Mouse (Mus musculus): ENCODE measurements around the gene Hist1h4h. TPM values are rescaled to one million over a fixed set of nuclear protein-coding genes. Genes with fewer than 3 reads are reported as not detected.

Gene Hist1h4h
- polyA plus RNA-seq, 1 experiment from 2014 or later: 3.4 TPM

DNA sequence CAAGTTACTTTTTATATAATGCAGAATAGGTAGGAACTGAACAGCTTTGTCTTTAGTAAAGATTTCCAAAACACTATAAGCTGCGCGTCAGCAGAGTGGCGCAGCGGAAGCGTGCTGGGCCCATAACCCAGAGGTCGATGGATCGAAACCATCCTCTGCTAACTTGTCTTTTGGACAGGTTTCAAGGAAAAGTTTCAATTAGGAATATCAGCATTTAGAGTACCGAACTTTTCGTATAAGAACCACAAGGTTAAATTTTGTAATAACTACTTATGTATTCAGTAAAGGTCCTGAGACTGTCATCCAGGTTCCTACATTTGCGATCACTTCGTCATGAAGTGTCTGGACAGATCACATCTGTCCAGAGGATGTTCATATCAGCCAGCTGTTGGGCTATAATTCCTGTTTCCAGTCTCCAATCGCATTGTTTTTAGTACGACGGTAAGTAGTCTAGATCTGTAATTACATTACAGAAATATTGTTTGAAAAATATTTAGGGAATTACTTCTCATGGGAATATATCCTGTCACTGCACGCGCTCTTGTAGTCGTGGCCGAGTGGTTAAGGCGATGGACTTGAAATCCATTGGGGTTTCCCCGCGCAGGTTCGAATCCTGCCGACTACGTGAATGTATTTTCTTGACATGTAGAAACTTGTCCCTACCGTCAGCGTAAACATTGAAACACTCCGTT lies 13.1 kb upstream of the Hist1h4h start:
- peak; percentile 88 for DNase-seq (ENCODE audit: low spot score)
- WGBS: under 1% methylated on average over 27 of the region's 27 CpGs
- H3K27ac ChIP-seq (ENCODE audit: low read depth, low read length): no peak overlapping the region
- no peaks in the 10 kb centered on the region for H3K27me3 ChIP-seq (ENCODE audit: control insufficient read depth, insufficient read depth, low read length)
- no peaks in the 10 kb centered on the region for H3K36me3 ChIP-seq (ENCODE audit: control insufficient read depth, insufficient read depth, low read length)
- no peaks in the 10 kb centered on the region for H3K4me1 ChIP-seq (ENCODE audit: control insufficient read depth, insufficient read depth, low read length)
- H3K9ac ChIP-seq (ENCODE audit: low read length): no peak overlapping the region
- H3K9me3 ChIP-seq (ENCODE audit: control insufficient read depth, low read length): no peaks in the 10 kb centered on the region
- peak overlapping the region; percentile 84 for H3K4me2 ChIP-seq (ENCODE audit: low read depth)
- peak; percentile 81 for ATAC-seq (ENCODE audit: insufficient read depth, low FRiP score, low TSS enrichment)
- H3K4me3 ChIP-seq (ENCODE audit: low read depth, low read length): peak overlapping the region; percentile 45

DNA sequence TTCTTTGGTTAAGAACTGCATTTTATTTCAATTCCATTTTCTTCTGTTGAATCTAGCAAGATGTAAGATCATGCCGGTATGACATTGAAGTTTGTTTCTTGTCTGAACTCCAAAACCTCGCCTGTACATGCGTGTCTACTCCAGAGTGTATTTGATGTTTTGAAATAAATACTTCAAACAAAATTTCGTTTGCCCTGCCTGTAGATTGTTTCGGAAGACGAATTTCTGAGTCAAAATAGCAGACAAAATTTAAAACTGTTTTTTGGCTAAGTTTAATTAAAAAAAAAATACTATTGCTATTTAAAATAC lies 12.6 kb upstream of the Hist1h4h start:
- DNase-seq (ENCODE audit: low spot score): no peak
- Histone ChIP-seq H3K4me2 (ENCODE audit: low read depth) (peak overlapping the region; percentile 84), H3K4me3 (ENCODE audit: low read depth, low read length) (peak overlapping the region; percentile 45), H3K9ac (ENCODE audit: low read length) (no peak overlapping the region), H3K27ac (ENCODE audit: low read depth, low read length) (no peak overlapping the region), H3K4me1 (ENCODE audit: control insufficient read depth, insufficient read depth, low read length) (no peaks in the 10 kb centered on the region), H3K36me3 (ENCODE audit: control insufficient read depth, insufficient read depth, low read length) (no peaks in the 10 kb centered on the region), H3K9me3 (ENCODE audit: control insufficient read depth, low read length) (no peaks in the 10 kb centered on the region), H3K27me3 (ENCODE audit: control insufficient read depth, insufficient read depth, low read length) (no peaks in the 10 kb centered on the region)
- WGBS: 1% methylated on average over 6 of the region's 6 CpGs
- ATAC-seq (ENCODE audit: insufficient read depth, low FRiP score, low TSS enrichment): no peak

DNA sequence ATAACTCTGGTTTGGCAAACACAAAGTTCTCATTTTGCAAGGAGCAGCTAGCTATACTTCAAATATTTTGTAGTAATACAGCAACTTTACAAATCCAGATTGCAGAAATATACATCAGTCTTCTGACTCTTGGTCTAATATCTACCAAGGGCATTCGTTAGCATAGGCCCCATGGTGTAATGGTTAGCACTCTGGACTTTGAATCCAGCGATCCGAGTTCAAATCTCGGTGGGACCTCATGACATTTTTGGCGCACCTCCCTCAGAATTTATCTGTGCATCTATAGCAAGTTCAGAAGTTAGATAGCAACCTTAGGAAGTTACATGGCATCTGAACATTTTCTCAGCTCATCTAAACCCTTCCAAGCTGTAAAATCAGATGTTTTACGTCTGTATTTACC lies 12.0 kb upstream of the Hist1h4h start:
- Histone ChIP-seq H3K27ac (ENCODE audit: low read depth, low read length) (no peak overlapping the region), H3K4me2 (ENCODE audit: low read depth) (peak overlapping the region; percentile 51), H3K4me1 (ENCODE audit: control insufficient read depth, insufficient read depth, low read length) (no peaks in the 10 kb centered on the region), H3K4me3 (ENCODE audit: low read depth, low read length) (peak overlapping the region; percentile 45), H3K27me3 (ENCODE audit: control insufficient read depth, insufficient read depth, low read length) (no peaks in the 10 kb centered on the region), H3K36me3 (ENCODE audit: control insufficient read depth, insufficient read depth, low read length) (no peaks in the 10 kb centered on the region), H3K9me3 (ENCODE audit: control insufficient read depth, low read length) (no peaks in the 10 kb centered on the region), H3K9ac (ENCODE audit: low read length) (no peak overlapping the region)
- DNase-seq (ENCODE audit: low spot score): peak; percentile 80
- ATAC-seq (ENCODE audit: insufficient read depth, low FRiP score, low TSS enrichment): peak; percentile 45; the same call in 1 of the 2 replicates
- under 1% methylated on average over 6 of the region's 6 CpGs for WGBS

DNA sequence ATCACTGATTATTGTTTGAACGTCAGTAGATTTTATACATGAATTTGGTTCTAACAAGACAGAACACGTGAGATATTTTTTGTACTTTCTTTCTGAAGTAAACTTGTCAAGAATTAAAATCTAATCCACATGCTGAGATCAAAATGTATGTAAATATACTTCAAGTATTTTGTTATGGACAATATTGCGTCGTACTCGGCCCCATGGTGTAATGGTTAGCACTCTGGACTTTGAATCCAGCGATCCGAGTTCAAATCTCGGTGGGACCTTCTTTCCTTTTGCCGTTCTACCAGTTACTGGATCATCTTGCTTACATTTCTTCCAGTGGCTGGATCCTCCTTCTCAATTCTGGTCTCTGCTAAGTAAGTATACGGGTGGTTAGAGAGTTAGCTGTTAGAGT lies 11.4 kb upstream of the Hist1h4h start:
- no peaks in the 10 kb centered on the region for H3K36me3 ChIP-seq (ENCODE audit: control insufficient read depth, insufficient read depth, low read length)
- no peaks in the 10 kb centered on the region for H3K4me1 ChIP-seq (ENCODE audit: control insufficient read depth, insufficient read depth, low read length)
- peak overlapping the region; percentile 51 for H3K4me2 ChIP-seq (ENCODE audit: low read depth)
- DNase-seq (ENCODE audit: low spot score) (peak; percentile 80), ATAC-seq (ENCODE audit: insufficient read depth, low FRiP score, low TSS enrichment) (peak; percentile 54; the same call in 1 of the 2 replicates)
- 2% methylated on average over 10 of the region's 10 CpGs for WGBS
- no peaks in the 10 kb centered on the region for H3K9me3 ChIP-seq (ENCODE audit: control insufficient read depth, low read length)
- peak overlapping the region; percentile 45 for H3K4me3 ChIP-seq (ENCODE audit: low read depth, low read length)
- H3K9ac ChIP-seq (ENCODE audit: low read length): no peak overlapping the region
- no peaks in the 10 kb centered on the region for H3K27me3 ChIP-seq (ENCODE audit: control insufficient read depth, insufficient read depth, low read length)
- H3K27ac ChIP-seq (ENCODE audit: low read depth, low read length): no peak overlapping the region

DNA sequence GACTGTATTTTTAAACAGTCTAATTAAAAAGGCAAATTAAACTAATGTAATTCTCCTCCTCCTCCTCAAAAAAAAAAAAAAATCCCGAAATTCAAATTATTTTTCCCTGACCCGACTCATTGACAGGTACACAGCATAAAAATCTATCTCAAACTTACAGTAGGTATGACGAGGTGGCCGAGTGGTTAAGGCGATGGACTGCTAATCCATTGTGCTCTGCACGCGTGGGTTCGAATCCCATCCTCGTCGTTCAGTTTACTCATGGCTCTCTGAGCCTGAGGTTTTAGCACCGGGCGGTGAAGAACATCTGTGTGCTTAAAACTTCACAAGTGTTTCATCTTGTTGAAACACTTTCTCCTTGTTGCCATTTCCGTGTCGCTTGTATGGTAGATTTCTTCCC lies 9.1 kb upstream of the Hist1h4h start:
- no peaks in the 10 kb centered on the region for H3K9me3 ChIP-seq (ENCODE audit: control insufficient read depth, low read length)
- no peaks in the 10 kb centered on the region for H3K27me3 ChIP-seq (ENCODE audit: control insufficient read depth, insufficient read depth, low read length)
- no peak overlapping the region for H3K9ac ChIP-seq (ENCODE audit: low read length)
- no peak overlapping the region for H3K4me2 ChIP-seq (ENCODE audit: low read depth)
- under 1% methylated on average over 14 of the region's 14 CpGs for WGBS
- H3K36me3 ChIP-seq (ENCODE audit: control insufficient read depth, insufficient read depth, low read length): no peaks in the 10 kb centered on the region
- no peak overlapping the region for H3K27ac ChIP-seq (ENCODE audit: low read depth, low read length)
- H3K4me1 ChIP-seq (ENCODE audit: control insufficient read depth, insufficient read depth, low read length): no peaks in the 10 kb centered on the region
- DNase-seq (ENCODE audit: low spot score) (peak; percentile 80), ATAC-seq (ENCODE audit: insufficient read depth, low FRiP score, low TSS enrichment) (no peak)
- H3K4me3 ChIP-seq (ENCODE audit: low read depth, low read length): no peak overlapping the region

DNA sequence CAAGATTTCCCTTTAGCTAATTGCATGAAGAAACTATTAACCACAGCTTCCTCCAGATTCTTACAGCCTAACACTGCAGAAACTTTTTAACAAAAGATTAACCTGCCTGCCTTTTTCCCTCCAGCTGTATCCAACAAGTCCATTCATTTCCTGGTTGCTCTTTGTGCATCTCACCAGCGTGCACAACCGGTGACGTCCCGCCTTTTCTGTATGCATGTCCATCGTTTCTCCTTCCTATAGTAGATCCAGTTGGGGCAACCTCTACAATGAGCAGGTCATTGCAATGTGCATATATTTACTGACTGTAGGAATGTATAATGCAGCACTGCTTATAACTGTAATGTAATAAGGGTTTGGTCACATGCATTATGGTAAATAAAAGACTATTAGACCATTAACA lies 6.9 kb upstream of the Hist1h4h start:
- Histone ChIP-seq H3K4me2 (ENCODE audit: low read depth) (no peak overlapping the region), H3K27me3 (ENCODE audit: control insufficient read depth, insufficient read depth, low read length) (no peaks in the 10 kb centered on the region), H3K9ac (ENCODE audit: low read length) (no peak overlapping the region), H3K4me3 (ENCODE audit: low read depth, low read length) (no peak overlapping the region), H3K27ac (ENCODE audit: low read depth, low read length) (no peak overlapping the region), H3K9me3 (ENCODE audit: control insufficient read depth, low read length) (no peaks in the 10 kb centered on the region), H3K36me3 (ENCODE audit: control insufficient read depth, insufficient read depth, low read length) (no peaks in the 10 kb centered on the region), H3K4me1 (ENCODE audit: control insufficient read depth, insufficient read depth, low read length) (peaks cover 1% of the 10 kb centered on the region)
- ATAC-seq (ENCODE audit: insufficient read depth, low FRiP score, low TSS enrichment) (no peak), DNase-seq (ENCODE audit: low spot score) (no peak)
- WGBS: 52% methylated on average over 5 of the region's 5 CpGs

DNA sequence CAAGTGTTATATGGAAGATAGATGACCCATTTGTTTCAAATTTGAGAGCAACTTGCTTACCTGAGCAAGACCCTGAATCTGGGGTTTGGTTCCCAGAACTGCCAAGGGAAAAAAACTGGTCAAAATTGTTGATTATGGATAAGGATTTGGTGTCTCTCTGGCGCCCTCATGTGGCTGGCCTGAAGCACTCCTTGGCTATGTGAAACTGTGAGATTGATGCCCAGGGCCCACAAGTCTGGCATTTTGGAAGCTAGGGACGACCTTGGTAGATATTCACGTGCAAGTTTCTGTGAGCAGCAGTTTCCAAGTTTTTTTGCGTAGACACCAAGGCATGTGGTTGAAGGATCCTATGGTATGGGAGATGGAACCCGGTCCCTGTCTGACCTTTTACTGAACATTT lies 6.2 kb upstream of the Hist1h4h start:
- Histone ChIP-seq H3K36me3 (ENCODE audit: control insufficient read depth, insufficient read depth, low read length) (no peaks in the 10 kb centered on the region), H3K4me3 (ENCODE audit: low read depth, low read length) (no peak overlapping the region), H3K9me3 (ENCODE audit: control insufficient read depth, low read length) (no peaks in the 10 kb centered on the region), H3K27ac (ENCODE audit: low read depth, low read length) (no peak overlapping the region), H3K9ac (ENCODE audit: low read length) (no peak overlapping the region), H3K27me3 (ENCODE audit: control insufficient read depth, insufficient read depth, low read length) (no peaks in the 10 kb centered on the region), H3K4me1 (ENCODE audit: control insufficient read depth, insufficient read depth, low read length) (peaks cover 3% of the 10 kb centered on the region), H3K4me2 (ENCODE audit: low read depth) (no peak overlapping the region)
- ATAC-seq (ENCODE audit: insufficient read depth, low FRiP score, low TSS enrichment) (0 out of 2 replicates have a peak, but pooled peaks have one; percentile 25), DNase-seq (ENCODE audit: low spot score) (peak; percentile 81)
- WGBS: 7% methylated on average over 5 of the region's 5 CpGs

DNA sequence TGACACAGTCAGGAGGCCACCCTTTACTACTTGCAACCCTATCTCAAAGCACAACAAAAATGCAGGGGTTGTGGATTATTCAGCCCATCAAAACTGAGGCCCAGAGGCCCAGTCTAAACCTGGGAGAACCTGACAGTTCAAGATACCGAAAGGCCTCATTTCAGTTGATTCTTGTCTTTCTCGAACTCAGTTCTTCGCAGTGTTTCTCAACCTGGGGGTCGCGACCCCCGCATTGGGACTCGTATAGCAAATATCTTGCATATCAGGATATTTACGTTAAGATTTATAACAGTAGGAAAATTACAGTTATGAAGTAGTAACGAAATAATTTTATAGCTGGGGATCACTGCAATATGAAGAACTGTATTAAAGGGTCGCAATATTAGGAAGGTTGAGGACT lies 4.9 kb upstream of the Hist1h4h start:
- no peak overlapping the region for H3K9ac ChIP-seq (ENCODE audit: low read length)
- peaks cover 3% of the 10 kb centered on the region for H3K4me1 ChIP-seq (ENCODE audit: control insufficient read depth, insufficient read depth, low read length)
- ATAC-seq (ENCODE audit: insufficient read depth, low FRiP score, low TSS enrichment) (no peak), DNase-seq (ENCODE audit: low spot score) (peak; percentile 57)
- WGBS: 1% methylated on average over 10 of the region's 10 CpGs
- no peaks in the 10 kb centered on the region for H3K36me3 ChIP-seq (ENCODE audit: control insufficient read depth, insufficient read depth, low read length)
- H3K4me3 ChIP-seq (ENCODE audit: low read depth, low read length): peak overlapping the region; percentile 39
- peak overlapping the region; percentile 32 for H3K4me2 ChIP-seq (ENCODE audit: low read depth)
- no peaks in the 10 kb centered on the region for H3K9me3 ChIP-seq (ENCODE audit: control insufficient read depth, low read length)
- H3K27ac ChIP-seq (ENCODE audit: low read depth, low read length): no peak overlapping the region
- H3K27me3 ChIP-seq (ENCODE audit: control insufficient read depth, insufficient read depth, low read length): no peaks in the 10 kb centered on the region

DNA sequence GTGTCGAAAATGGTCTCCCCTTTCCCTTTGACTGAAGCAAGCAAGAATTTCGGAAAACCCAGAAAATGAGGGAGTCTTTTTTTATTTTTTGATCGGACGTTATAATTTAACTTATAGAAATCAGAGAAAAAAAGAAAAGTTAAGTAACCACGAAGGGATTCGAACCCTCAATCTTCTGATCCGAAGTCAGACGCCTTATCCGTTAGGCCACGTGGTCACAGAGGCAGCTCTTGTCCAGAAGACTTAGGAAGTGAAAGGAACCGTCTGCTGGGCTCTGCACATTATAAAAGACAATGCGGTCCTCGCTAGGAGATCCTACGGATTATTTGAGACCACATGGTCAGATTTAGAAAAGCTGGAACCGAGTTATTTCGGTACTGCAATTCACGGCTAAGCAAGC lies 4.5 kb upstream of the Hist1h4h start:
- peaks cover 3% of the 10 kb centered on the region for H3K4me1 ChIP-seq (ENCODE audit: control insufficient read depth, insufficient read depth, low read length)
- peak; percentile 49; the same call in 1 of the 2 replicates for ATAC-seq (ENCODE audit: insufficient read depth, low FRiP score, low TSS enrichment)
- 0 out of 2 replicates have a peak overlapping the region, but pooled peaks have one; percentile 14 for H3K27ac ChIP-seq (ENCODE audit: low read depth, low read length)

More for the DNA sequence above, 4.5 kb upstream of the Hist1h4h start:
- peak overlapping the region; percentile 39 for H3K4me3 ChIP-seq (ENCODE audit: low read depth, low read length)
- peak; percentile 93 for DNase-seq (ENCODE audit: low spot score)
- no peaks in the 10 kb centered on the region for H3K9me3 ChIP-seq (ENCODE audit: control insufficient read depth, low read length)
- peak overlapping the region; percentile 50 for H3K4me2 ChIP-seq (ENCODE audit: low read depth)
- no peaks in the 10 kb centered on the region for H3K36me3 ChIP-seq (ENCODE audit: control insufficient read depth, insufficient read depth, low read length)
- H3K9ac ChIP-seq (ENCODE audit: low read length): peak overlapping the region; percentile 50
- under 1% methylated on average over 17 of the region's 17 CpGs for WGBS
- H3K27me3 ChIP-seq (ENCODE audit: control insufficient read depth, insufficient read depth, low read length): no peaks in the 10 kb centered on the region

Data from neural tube, embryonic 11.5 days (tissue).